Mouse (Mus musculus): ENCODE data around the gene Slc9a3r1. TPM values are rescaled to one million over a fixed set of nuclear protein-coding genes. Genes with fewer than 3 reads are reported as not detected.

The Slc9a3r1 gene
- polyA plus RNA-seq, 1 experiment, result not detected

GRCm38 (mm10) chr11:115169430-115169829 is 6.3 kb downstream of the Slc9a3r1 start:
- no peak for TF ChIP-seq POLR2A (IDR thresholded peaks at IDR 0.05; ENCODE audit: insufficient read depth, low read depth, low read length)
- TF ChIP-seq CTCF (IDR thresholded peaks at IDR 0.05; ENCODE audit: insufficient read depth, low read depth, low read length), result no peak
- H3K4me3 ChIP-seq (ENCODE audit: insufficient read depth, low read depth, low read length), result no peak overlapping the region
- no peak overlapping the region for H3K27ac ChIP-seq (ENCODE audit: insufficient read depth, low read depth, low read length)
- WGBS, result 79% methylated on average over 4 of the region's 4 CpGs
- peaks cover 26% of the 10 kb centered on the region for H3K4me1 ChIP-seq (ENCODE audit: control insufficient read depth, insufficient read depth, low read length)

DNA sequence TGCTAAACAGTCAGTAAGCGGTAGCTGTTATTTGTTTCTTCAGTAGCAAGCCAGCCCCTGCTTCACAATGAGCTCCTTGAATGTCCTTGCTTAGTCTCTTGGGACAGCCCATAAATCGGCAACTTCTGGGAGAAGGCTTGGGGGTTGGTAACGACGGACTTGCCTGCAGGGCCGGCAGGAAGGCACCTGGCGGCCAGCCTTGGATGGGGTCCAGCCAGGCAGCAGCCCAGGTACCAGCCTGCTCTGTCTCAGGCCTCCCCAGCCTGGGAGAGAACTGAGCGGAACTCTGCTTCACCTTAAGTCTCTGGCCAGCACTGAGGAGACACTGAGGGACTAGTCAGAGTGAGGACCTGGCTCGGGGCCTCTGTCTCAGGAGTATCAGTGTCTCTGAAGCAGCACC is 8.0 kb downstream of the Slc9a3r1 start:
- no peak overlapping the region for H3K4me3 ChIP-seq (ENCODE audit: insufficient read depth, low read depth, low read length)
- H3K27ac ChIP-seq (ENCODE audit: insufficient read depth, low read depth, low read length), result no peak overlapping the region
- WGBS, result 65% methylated on average over 8 of the region's 8 CpGs
- peaks cover 21% of the 10 kb centered on the region; the same call in 1 of the 2 replicates for H3K4me1 ChIP-seq (ENCODE audit: control insufficient read depth, insufficient read depth, low read length)
- TF ChIP-seq CTCF (IDR thresholded peaks at IDR 0.05; ENCODE audit: insufficient read depth, low read depth, low read length), result no peak
- TF ChIP-seq POLR2A (IDR thresholded peaks at IDR 0.05; ENCODE audit: insufficient read depth, low read depth, low read length), result no peak

DNA sequence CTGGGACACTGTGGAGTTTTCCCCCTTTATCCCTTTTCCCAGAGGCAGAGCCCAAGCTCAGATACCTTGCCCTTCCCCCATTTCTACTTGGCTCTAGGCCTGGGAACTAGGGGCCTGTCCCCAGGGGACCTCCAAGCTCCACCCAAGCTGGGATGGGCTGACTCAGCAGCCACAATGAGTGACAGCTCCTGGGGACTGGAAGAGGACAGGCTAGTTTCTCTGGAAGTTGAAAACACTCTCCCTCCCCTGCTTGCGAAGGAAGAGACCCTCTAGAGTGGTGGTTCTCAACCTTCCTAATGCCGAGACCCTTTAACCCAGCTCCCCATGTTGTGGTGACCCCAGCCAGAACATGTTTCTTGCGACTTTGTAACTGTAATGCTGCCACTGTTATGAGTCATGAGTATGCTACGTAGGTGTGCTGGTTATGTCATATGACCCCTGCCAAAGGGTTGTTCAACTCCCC is 9.7 kb downstream of the Slc9a3r1 start:
- no peak overlapping the region for H3K27ac ChIP-seq (ENCODE audit: insufficient read depth, low read depth, low read length)
- TF ChIP-seq POLR2A (IDR thresholded peaks at IDR 0.05; ENCODE audit: insufficient read depth, low read depth, low read length), result no peak
- TF ChIP-seq CTCF (IDR thresholded peaks at IDR 0.05; ENCODE audit: insufficient read depth, low read depth, low read length), result no peak
- H3K4me1 ChIP-seq (ENCODE audit: control insufficient read depth, insufficient read depth, low read length), result peaks cover 27% of the 10 kb centered on the region
- 59% methylated on average over 4 of the region's 4 CpGs for WGBS
- no peak overlapping the region for H3K4me3 ChIP-seq (ENCODE audit: insufficient read depth, low read depth, low read length)

DNA sequence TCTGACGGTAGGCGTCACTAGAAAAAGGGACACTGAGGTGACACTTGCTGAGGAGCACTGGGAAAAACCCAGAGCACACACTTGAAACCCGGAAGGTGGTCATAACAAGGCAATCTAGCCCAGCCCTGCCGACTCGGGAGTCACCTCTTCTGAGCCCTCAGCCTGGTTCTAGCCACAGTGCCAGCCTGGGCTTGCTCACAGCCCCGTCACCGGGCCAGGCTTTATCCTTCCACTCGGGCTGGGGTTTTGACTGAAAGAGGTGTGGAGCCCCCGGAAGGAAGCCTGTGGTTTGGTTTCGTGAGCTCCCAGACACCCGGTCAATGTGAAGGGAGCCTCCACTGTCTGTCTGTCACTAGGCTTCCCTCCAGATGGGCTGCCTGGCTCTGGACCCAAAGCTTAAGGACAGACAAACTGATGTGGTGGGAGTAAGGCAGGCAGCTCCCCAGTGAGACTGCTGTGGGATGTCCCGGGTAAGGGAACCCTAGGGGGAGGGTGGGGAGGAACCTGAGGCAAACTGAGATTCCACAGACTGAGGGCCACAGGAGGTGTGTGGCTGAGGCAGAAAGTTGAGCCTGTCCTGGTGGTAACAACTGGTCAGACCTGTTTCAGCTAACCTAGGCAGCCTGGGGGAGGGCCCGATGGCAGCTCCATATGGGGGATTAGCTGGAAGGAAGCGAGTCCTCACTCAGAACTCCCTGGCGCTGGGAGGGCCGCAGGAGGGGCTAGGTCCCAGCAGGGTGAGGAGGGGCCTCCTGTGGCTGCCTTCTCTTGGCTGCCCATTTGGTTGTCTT is 10.6 kb downstream of the Slc9a3r1 start:
- peaks cover 27% of the 10 kb centered on the region for H3K4me1 ChIP-seq (ENCODE audit: control insufficient read depth, insufficient read depth, low read length)

DNA sequence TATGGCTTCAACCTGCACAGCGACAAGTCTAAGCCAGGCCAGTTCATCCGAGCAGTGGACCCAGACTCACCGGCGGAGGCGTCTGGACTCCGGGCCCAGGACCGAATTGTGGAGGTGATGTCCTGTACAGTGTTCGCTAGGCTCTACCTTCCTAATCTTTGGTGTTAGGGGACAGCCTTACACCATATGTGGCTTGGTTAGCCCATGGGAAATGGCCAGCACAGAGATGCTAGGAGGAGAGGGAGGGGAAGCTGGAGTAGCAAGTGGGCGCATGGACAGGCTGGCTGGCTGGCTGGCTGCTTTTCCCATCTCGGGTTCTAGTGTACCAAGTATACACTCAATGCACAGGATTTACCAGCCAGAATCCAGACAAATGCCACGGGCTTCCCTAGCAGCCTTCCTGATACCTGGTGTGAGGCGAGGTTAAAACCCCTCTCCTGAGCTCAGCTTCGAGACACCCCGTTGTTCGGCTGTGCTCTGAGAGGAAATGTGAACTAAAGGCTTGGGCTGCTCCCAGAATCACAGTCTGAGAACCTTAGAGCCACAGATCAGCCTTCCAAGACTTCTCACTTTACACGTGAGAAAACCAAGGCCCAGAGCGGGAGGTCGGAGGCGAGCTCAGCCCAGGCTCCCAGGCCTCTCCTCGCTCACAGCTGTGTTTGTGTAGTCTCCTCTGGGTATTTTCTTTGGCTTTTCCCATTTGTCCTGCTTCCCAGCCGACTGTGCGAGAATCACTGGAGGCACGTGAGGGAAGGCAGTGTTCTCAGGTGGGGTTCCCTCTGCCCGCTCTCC is 13.5 kb downstream of the Slc9a3r1 start:
- Histone ChIP-seq H3K4me3 (ENCODE audit: insufficient read depth, low read depth, low read length) (no peak overlapping the region), H3K4me1 (ENCODE audit: control insufficient read depth, insufficient read depth, low read length) (peaks cover 31% of the 10 kb centered on the region), H3K27ac (ENCODE audit: insufficient read depth, low read depth, low read length) (no peak overlapping the region)
- WGBS, result 71% methylated on average over 24 of the region's 24 CpGs
- TF ChIP-seq POLR2A (IDR thresholded peaks at IDR 0.05; ENCODE audit: insufficient read depth, low read depth, low read length) (no peak), CTCF (IDR thresholded peaks at IDR 0.05; ENCODE audit: insufficient read depth, low read depth, low read length) (no peak)

More for the DNA sequence above, 10.6 kb downstream of the Slc9a3r1 start:
- Histone ChIP-seq H3K27ac (ENCODE audit: insufficient read depth, low read depth, low read length) (no peak overlapping the region), H3K4me3 (ENCODE audit: insufficient read depth, low read depth, low read length) (no peak overlapping the region)
- no peak for TF ChIP-seq CTCF (IDR thresholded peaks at IDR 0.05; ENCODE audit: insufficient read depth, low read depth, low read length)
- TF ChIP-seq POLR2A (IDR thresholded peaks at IDR 0.05; ENCODE audit: insufficient read depth, low read depth, low read length), result no peak
- 41% methylated on average over 16 of the region's 16 CpGs for WGBS

GRCm38 (mm10) chr11:115177559-115178195 is 14.5 kb downstream of the Slc9a3r1 start:
- 58% methylated on average over 10 of the region's 10 CpGs for WGBS
- Histone ChIP-seq H3K4me1 (ENCODE audit: control insufficient read depth, insufficient read depth, low read length) (peaks cover 27% of the 10 kb centered on the region), H3K4me3 (ENCODE audit: insufficient read depth, low read depth, low read length) (no peak overlapping the region), H3K27ac (ENCODE audit: insufficient read depth, low read depth, low read length) (no peak overlapping the region)
- TF ChIP-seq CTCF (IDR thresholded peaks at IDR 0.05; ENCODE audit: insufficient read depth, low read depth, low read length) (no peak), POLR2A (IDR thresholded peaks at IDR 0.05; ENCODE audit: insufficient read depth, low read depth, low read length) (no peak)

- no peak for TF ChIP-seq CTCF (IDR thresholded peaks at IDR 0.05; ENCODE audit: insufficient read depth, low read depth, low read length)
- no peak for TF ChIP-seq POLR2A (IDR thresholded peaks at IDR 0.05; ENCODE audit: insufficient read depth, low read depth, low read length)
- H3K27ac ChIP-seq (ENCODE audit: insufficient read depth, low read depth, low read length), result 0 out of 2 replicates have a peak overlapping the region, but pooled peaks have one; percentile 8
- H3K4me1 ChIP-seq (ENCODE audit: control insufficient read depth, insufficient read depth, low read length), result peaks cover 22% of the 10 kb centered on the region
- WGBS, result 57% methylated on average over 2 of the region's 2 CpGs
- no peak overlapping the region for H3K4me3 ChIP-seq (ENCODE audit: insufficient read depth, low read depth, low read length)
Observed at GRCm38 (mm10) chr11:115178766-115179165, 15.6 kb downstream of the Slc9a3r1 start.

- TF ChIP-seq CTCF (IDR thresholded peaks at IDR 0.05; ENCODE audit: insufficient read depth, low read depth, low read length) (no peak), POLR2A (IDR thresholded peaks at IDR 0.05; ENCODE audit: insufficient read depth, low read depth, low read length) (no peak)
- 41% methylated on average over 6 of the region's 6 CpGs for WGBS
- no peak overlapping the region for H3K4me3 ChIP-seq (ENCODE audit: insufficient read depth, low read depth, low read length)
- H3K27ac ChIP-seq (ENCODE audit: insufficient read depth, low read depth, low read length), result no peak overlapping the region
- H3K4me1 ChIP-seq (ENCODE audit: control insufficient read depth, insufficient read depth, low read length), result peaks cover 19% of the 10 kb centered on the region
Observed at GRCm38 (mm10) chr11:115179191-115179590, 16.1 kb downstream of the Slc9a3r1 start.
